Mouse (Mus musculus) thymus, postnatal 14 days (tissue): ENCODE measurements around the gene Egfr.

Source experiments
- DNase-seq: peaks from one replicate; pipeline ENCODE4 v3.0.0; 2021

Gene Egfr

DNA sequence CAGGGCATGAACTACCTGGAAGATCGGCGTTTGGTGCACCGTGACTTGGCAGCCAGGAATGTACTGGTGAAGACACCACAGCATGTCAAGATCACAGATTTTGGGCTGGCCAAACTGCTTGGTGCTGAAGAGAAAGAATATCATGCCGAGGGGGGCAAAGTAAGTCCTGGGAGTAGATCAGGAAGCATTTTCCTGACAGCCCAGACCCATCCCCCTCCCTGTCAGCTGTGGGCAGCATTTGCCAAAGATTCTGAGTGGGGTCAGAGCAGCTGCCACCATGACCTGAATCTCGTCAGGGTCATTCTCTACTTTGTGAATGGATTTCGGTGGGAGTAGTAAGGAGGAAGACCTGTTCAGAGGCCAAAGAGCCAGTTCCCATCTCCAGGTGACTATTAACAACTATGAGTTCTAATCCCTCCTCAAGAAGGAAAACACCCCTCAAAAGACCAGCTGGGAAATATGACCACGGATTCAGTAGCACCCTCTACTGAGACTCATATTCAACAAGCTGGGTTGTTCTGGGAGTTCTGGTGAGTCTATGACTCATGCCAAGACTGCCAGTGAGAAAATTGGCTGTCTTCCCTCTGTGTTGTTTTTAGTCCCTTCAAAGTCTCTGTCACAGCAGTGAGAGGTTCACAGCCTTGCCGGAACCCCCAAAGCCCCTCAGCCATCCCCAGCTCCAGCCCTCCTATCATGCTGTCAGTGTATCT lies 152.5 kb downstream of the Egfr start:
- no peak for DNase-seq

DNA sequence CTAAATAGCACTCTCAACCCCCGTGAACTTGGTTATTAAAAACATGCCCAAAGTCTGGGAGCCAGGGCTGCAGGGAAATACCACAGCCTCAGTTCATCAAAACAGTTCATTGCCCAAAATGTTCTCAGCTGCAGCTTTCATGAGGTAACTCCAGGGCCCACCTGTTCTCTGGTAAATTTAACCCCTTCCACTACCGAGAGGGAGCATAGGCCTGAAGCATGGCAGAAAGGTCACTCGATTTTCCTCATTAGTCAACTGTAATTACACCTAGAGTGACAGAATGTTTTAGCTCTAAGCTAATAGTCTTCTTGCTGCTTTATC lies 153.0 kb downstream of the Egfr start:
- DNase-seq = no peak

DNA sequence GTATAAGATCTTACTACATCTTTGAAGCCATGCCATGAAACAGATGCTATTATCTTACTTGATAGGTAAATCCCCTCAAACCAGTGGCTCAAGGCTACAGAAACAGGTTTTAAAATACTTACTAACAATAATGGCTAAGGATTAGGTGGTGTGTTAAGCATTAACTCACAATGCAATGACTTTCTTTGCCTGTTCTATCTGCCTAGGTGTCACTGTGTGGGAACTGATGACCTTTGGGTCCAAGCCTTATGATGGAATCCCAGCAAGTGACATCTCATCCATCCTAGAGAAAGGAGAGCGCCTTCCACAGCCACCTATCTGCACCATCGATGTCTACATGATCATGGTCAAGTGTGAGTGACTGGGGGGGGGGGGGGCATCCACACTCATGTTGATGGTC lies 154.5 kb downstream of the Egfr start:
- no peak for DNase-seq

DNA sequence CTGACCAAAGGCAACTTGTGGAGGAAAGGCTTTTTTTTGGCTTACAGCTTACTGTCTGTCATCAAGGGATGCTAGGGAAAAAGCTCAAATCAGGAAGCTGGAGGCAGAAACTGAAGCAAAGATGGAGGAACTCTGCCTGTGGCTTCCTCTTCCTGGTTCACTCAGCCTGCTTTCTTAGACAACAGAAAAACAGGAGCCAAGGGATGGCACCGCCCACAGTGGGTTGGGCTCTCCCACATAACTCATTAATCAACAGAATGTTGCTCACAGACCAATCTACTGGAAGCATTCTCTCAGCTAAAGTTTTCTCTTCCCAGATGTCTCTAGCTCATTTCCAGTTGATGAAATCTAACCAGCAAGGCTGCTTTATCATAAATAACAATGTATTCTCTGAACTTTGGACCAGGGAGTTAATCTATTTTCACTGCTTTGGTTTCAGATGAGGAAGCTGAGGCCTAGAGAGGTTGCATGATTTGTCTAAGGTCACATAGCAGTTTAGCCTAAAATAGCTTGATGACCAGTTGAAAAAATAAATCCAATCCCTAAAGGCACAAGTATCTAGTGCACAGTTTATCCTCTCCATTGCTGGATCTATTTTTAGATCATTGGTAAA lies 155.6 kb downstream of the Egfr start:
- no peak for DNase-seq

DNA sequence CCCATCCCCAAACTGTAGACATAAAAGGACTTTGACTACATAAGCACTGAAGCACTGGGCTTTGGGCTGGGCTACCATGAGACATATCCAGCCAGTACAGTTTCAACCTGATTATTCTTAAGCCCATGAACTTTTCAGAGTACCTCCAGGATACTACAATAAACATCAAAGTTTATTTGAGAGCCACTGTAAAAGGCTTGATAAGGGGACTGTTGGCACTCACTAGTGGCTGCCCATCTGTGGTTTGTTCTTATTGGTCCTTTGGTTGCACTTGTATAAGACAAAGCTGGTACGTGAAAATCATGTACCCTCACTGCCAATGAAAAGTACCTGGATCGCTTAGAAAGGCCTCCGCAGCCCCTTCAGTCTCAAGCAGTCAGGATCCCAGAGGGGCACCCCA lies 162.8 kb downstream of the Egfr start:
- no peak for DNase-seq

DNA sequence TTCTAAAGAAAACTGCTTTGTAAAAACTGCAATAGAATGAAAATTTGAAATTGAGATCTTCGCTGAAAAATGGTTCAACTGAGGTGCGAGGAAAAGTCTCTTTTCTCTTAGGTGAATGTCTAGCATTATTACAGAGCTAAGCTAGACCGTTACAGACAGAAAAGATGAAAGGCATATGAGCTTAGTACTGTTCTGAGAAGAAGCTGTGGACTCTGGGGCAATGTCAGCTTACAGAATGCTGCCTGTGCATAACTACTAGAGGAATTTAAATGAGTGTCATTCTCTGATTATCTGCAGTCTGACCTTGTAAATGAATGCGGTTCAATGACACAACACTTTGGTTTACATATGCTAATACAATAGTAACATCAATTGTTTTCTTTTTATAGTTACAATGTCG lies 163.8 kb downstream of the Egfr start:
- DNase-seq = no peak

DNA sequence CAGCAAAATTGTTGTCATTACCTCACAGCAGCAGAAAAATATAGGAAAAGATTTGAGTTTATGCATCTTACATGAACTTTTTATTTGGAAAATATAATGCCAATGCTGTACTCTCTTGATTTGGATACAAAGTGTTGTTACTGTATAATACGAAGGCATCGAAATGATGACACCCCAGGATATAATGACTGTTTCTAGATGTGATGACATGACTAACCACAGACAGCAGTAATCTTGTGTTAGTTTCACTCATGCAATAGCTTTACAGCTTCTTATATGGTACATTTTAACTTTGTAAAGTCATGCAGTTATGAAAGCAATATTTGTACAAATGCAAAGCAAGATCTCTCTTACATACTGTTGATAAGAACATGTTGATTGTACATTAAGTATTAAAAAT lies 165.5 kb downstream of the Egfr start:
- no peak for DNase-seq

DNA sequence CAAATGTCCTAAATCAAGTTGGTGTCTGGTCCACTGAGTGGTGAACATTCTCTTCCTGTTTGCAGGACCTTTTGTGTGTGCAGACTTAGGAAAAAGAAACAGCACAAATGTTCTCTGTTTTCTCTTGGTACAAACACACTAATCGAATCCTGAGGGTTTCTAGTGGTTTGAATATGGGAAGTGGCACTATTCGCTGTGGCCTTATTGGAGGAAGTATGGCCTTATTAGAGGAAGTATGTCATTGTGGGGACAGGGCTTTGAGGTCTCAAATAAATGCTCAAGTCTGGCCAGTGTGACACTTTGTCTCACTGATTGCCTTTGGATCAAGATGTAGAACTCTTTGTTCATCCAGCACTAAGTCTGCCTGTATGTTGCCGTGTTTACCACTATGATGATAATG lies 180.2 kb downstream of the Egfr start:
- DNase-seq = no peak

DNA sequence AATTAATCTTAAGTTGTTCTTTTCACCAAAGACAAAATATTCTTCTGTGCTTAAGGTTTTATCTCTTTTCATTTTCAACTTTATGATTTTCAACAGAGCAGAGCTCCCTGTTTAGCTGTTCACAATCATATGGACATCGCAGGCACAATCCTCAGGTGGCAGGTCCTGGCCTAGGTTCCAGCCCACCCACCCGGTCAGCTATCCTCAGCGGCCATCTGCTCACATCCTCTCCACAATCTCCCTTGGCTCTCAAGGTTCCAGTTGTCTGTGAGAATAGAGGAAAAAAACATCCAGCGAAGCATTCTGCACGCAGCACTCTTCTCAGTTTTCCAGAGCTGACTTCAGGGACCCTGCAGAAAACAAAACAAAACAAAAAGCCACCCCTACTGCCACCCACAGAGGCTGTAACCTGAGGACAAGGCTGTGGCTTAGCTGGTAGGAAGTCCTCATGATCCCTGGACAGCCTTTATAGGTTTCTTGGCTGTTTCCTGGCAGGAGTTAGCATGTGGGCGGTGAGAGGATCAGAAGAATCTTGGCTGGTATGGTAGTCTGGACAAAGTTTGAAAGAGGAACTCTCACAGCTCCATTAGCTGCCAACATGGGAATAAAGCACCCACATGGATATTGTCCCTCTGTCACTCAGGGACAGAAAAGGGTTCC lies 183.7 kb downstream of the Egfr start:
- DNase-seq = no peak

DNA sequence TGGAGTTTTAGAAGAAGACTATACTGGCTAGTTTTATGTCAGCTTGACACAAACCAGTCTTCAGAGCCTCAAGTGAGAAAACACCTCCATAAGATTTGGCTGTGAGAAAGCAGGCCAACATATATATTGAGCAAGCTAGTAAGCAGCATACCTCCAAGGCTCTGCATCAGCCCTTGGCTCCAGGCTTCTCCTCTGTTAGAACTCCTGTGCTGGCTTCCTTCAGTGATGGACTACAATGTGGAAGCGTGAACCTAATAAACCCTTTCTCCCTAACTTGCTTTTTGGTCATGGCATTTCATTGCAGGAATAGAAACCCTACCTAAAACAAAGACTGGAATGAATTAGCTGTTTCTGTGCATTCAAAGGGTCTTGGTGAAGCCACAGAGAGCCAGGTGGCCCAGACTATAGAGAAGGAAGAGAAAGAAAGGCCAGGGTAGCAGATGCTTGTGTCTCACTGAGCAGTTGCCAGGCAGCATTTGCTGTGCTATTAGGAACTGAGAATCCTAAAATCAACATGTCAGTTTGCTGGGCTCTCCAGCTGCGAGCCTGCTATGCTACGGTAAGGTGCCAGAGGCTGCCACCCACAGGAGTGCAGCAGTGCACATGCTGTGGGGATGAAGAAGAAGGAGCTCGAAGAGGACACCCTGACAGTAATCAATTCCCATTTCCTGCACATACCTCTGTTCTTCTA lies 189.2 kb downstream of the Egfr start:
- no peak for DNase-seq

DNA sequence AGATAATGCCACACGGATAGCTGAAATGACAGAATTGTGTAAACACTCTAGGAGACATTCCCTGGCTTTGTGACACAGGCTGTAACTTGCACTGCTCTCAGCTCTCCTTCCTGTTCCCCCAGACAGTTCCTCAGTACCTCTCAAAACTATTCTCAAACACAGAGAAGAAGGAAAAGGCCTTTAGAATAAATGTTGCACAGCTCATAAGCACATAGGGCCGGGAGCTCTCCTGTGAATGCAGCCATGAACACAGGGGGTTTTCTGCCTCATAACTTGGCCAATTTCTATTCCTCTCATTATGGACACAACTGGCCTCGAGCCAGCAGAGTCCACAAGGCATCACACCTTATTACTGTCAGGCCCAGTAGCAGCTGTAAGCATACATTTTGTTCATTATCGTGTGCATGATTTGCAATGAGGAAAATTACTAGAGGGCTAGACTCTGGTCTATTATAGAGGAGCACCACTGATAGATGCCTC lies 190.0 kb downstream of the Egfr start:
- no peak for DNase-seq

DNA sequence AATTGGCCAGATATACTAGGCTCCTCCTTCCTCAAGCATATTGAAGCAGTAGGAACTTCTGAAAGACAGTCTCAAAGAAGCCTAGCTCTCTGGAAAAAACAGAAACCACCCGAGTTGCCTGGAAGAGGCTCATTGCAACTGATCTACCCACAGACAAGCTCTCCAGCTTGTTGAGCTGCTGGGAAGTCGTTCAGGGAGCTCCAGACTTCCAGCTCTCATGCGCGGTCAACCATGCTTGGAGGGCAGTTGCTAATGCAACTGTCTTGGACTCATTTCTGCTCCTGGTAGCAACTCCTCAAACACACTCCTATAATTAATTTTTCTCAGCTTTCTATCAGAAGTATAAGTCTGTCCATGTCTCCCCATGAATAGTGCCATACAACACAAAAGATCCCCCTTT lies 191.0 kb downstream of the Egfr start:
- no peak for DNase-seq

DNA sequence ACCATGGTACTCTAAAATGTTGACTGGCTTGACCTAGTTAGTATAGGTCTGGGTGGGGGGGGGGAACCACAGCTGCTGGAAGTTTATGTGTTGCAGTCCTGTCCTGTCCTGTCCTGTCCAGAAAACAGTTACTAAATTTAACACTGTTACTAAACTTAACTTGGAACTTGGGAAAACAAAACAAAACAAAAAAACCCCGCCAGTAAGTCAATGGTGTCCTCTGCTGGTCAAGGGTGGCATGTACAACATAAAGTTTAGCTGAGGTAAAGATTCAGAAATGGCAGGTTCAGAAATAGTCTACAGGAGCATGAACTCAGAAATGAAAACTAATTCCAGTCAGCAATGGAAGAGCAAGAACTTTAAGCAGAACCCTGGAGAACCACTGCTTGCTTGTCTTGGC lies 196.8 kb downstream of the Egfr start:
- DNase-seq = peak; percentile 27

DNA sequence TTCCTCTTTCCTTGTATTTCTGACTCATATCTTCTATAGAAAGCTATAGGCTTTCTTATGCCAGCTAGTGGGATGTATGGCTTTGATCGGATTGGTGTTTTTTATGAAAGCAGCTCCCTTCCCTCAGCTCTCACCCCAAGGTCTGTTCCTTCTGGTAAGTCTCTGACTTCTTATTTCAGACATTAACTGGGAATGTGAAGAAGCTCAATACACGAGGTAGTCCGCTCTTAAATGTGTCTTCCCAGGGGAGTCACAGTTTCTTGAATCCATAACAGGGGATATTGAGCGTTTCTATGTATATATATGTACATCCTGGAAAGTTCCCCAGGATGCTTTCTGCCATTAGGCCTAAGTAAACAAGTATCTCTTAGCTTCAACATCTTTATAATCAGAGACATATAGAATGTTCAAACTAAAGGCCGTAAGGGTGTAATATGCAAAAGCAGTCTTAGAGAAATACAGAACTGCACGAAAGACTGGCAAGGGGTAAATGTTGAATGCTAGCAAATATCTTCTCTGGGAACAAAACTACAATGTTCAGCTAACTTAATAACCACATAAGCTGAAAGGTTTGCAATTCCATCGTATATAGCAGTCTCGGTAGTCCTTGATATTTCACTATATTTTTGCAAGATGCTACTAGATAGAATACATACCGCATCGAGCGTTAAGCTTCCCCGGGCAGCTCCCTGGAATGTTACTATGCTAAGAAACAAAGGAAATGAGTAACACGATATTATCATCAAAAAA lies 198.4 kb downstream of the Egfr start:
- no peak for DNase-seq

DNA sequence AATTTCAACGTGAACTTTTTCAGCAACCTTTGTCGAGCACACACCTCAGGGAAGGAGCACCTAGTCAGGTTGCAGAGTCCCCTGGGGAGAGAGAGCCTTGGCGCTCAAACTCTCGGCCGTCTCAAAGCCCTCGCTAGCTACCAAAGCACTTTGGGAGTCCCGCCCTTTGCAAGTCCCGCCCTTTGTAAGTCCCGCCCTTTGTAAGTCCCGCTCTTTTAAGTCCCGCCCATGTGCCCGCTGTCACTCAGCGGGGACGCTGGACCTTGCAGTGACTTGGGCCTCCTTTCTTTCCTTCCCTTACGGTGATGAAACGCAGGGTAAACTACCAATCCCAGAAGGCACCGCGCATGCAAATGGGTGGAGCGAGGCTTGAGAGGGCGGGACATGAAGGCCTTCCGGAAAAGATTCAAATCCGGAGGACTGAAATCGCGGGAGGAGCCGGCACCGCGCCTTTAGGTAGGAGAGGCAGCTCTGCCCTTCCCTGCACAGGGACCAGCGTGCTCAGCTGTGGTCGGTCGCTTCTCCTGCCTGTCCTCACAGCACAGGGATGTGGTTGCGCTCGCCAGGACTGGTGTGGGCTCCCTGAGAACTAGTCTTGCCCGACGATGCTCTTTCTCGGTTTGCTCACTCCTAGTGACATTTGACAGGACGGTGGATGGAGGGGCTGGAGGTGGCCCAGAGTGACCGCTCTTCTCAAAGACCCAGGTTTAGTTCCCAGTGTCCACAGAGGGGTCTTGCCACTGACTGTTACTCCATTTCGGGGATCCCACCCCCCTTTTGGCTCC lies 199.2 kb downstream of the Egfr start, which contains the start of gene Fbxo48:
Gene Fbxo48, plus strand, starts transcription at position 400 of the 785 bp plus-strand sequence.
- DNase-seq = peak; percentile 96

DNA sequence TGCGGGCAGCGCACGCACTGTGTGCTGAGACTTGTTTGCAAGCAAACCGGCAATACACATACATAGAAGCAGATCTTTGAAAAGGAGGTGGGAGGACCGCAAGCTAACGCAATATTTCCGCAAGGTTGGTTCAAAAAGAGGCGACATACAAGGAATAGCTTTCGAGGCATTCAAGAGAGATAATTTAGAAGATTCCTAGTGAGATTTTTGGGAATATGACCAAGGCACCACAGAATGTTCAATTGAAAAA lies 199.7 kb downstream of the Egfr start:
- DNase-seq = no peak

DNA sequence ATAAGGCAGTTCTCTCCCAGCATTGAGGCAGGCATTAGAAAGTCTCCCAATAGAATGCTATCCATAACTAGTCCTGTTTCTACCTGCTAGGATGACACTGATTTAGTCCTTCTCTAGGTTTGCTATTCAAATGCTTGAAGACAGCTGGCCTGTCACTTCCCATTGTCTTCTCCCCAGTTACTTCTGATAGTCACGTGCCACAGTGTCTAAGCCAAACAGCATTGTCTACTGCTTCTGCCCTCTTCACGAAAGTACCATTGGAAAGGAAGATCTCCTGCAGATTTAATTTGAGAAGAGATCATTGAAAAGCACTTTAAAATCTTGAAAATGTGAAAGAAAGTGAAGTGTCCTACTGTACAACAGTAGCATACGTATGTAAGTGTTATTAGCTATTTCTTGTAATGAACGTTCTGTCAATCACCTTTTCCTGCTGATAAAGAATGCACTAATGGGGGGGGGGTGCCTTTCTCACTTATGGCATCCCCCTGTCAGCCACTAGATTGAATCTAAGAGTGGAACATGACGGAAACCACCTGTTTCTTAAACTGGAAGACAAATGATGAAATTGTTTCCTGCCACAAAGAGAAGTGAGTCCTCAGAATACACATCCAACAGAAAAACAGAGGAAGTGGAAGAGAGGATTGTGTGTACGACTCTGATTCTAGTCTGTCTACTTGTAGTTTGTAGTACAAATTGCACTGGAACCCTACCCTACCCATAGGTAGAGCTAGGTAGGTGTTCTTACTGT lies 204.3 kb downstream of the Egfr start:
- DNase-seq = no peak

DNA sequence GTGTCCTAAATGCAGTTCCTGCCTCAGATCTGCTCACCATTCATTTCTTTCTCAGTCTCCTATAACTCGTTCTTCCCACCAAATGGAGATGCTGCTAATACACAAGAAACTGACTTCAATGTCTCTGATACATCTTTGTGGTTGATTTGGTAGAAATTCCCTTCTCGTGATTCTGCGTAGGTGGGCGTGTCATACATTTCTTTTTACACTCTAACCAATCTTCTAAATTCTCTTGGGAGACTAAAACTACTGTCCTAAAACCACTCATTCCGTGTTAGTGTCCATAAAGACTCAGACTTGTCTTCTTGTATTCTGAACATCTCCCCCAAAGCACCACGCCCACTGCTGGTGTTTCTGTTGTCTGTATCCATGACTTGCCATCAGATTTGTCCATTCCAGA lies 205.0 kb downstream of the Egfr start:
- no peak for DNase-seq

DNA sequence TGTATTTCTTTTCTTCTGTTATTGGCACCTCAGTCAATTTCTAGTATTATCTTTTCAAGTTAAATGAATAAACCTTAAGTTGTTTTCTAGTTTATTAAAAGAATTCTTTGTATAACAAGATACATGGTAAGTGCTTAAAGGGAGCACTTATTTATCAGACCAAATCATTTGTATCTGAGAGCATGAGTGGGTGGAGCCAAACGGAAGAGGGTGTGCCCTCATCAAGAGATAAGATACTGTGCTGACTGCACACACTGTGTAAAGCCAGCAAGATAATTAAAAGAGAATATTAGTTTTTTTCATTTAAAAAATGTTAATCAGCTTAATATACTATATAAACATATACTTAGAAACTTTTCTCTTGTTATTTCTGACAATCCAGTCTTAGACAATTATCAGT lies 206.5 kb downstream of the Egfr start:
- no peak for DNase-seq
